Mouse (Mus musculus) kidney, adult 2 months (tissue): ENCODE results near the gene Sirt3.

Source experiments
- CTCF ChIP-seq: fragments of 200-500 bp; conservative IDR thresholded peaks from 2 replicates; pipeline ENCODE4 v1.5.1; 2011; ENCODE audit warnings: low read depth, mild to moderate bottlenecking, control low read depth, low read length, moderate library complexity, mixed read lengths; ENCODE audit not compliant: insufficient read depth, insufficient read length
- POLR2A ChIP-seq: fragments of 200-500 bp; IDR thresholded peaks from one replicate; pipeline ENCODE4 v1.6.1; 2011; ENCODE audit warnings: low read depth, low read length, control low read depth

GRCm38 (mm10) chr7:140855181-140855580, 26.9 kb downstream of the Sirt3 start:
- no peak for TF ChIP-seq CTCF
- TF ChIP-seq POLR2A, result no peak
